Mouse (Mus musculus): ENCODE data around the gene Prpmp5. TPM values are rescaled to one million over a fixed set of nuclear protein-coding genes. Genes with fewer than 3 reads are reported as not detected.

Prpmp5 gene
- polyA plus RNA-seq (2015; fragmentation: Nextera tagmentation; extraction: Ambion mirVana): not detected in 2 replicates

DNA sequence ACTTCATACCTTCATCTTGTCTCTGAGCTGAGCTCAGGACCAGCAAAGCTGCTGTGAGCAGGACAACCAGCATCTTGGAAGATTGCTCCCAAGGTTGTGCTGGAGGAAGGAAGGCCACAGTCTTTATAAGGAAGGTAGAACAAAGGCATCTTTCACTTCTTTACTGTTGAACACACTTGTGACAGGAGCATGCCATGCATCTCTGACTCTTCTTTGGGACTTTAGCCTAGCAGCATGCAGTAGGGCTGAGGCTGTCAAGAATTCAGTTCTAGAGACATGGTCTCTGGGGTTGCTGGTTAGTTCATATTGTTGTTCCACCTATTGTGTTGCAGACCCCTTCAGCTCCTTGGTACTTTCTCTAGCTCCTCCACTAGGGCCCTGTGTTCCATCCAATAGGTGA is at the start of gene Prpmp5:
TSS of gene Prpmp5 (minus strand) at position 101 of the 400 bp plus-strand sequence.

GRCm38 (mm10) chr6:132364034-132364433 is 49.5 kb upstream of the Prpmp5 start, which contains the start of gene Gm8882:
Gm8882 (minus strand) TSS chr6:132364134.

Other genes starting within 250 kb of the Prpmp5 start
- not detected in 2 replicates for gene Prb1, start 104.2 kb downstream of the Prpmp5 start, polyA plus RNA-seq (2015; fragmentation: Nextera tagmentation; extraction: Ambion mirVana)
- not detected in 2 replicates for gene Gm8882, start 49.4 kb upstream of the Prpmp5 start, polyA plus RNA-seq (2015; fragmentation: Nextera tagmentation; extraction: Ambion mirVana)